Mouse (Mus musculus): ENCODE measurements around the gene Hoxd11.

Hoxd11 gene

DNA sequence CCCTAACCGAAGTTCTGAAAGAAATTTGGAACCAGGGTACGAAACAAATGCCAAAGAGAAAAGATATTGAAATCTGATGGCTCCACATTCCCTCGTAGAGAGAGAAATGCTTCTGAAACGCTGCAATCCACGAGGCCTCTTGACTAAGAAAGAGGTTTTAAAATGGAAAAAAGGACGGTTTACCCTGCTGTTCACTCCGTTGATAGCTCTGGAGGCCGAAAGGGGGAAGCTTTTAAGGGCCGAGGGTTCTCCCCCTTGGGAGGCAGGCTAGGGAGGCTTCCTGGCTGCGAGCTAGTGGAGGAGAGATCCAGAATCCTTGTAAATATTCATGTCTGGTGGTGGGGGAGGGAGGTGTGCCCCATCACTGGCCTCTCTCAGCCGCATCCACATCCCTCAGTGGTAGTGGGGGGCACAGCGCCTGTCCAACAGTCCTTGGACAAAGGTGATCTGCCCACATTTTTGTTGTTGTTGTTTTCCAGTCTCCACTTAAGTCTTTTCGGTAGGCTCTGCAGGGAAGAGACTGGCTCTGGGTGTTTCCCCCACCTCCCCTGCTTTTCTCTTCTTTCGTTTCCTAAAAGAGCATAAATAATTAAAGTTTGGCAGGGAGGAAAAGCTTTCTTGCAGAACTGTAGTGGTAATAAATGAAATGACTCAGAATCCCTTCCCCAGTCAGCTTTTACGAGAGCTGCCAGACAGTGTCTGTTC is at the start of gene Hoxd11:
TSS of gene Hoxd11 (plus strand) at position 667 of the 705 bp plus-strand sequence.
- DNase-seq (ENCODE audit: low read depth): no peak

DNA sequence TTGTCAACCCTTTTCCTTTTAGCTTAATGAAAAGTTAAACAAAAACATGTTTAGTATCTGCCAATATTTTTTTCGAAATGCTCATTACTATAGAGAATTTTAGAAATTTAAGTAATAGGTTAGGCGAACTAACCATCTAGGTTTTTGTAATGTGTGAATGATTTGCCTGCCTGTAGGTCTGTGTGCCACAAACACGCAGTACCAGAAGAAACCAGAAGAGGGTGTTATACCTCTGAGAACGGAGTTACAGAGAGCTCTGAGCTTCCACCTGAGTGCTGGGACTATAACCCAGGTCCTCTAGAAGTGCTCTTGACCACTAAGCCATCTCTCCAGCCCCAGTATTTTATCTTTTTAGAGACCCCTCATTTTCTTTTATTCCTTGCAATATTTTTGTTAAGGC is 43.9 kb upstream of the Hoxd11 start:
- no peak for DNase-seq (ENCODE audit: low read depth)

DNA sequence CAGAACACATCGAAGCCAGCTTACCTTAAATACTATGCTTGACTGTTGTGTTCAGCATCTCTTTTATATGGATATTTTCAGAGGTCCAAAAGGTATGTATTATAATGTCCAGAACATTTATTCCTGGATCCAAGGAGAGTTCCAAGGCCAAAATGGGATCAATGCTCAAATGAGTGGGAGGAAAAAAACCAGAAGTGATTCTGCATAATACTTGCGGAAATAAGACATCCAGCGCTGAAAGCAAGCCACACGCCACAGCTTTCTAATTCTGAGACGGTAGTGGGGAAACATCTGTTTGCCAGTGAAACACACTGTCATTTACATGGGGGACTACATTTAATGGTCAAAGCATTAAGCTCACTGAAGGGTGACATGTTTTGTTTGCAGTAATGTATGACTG is 36.9 kb upstream of the Hoxd11 start:
- DNase-seq (ENCODE audit: low read depth): no peak

DNA sequence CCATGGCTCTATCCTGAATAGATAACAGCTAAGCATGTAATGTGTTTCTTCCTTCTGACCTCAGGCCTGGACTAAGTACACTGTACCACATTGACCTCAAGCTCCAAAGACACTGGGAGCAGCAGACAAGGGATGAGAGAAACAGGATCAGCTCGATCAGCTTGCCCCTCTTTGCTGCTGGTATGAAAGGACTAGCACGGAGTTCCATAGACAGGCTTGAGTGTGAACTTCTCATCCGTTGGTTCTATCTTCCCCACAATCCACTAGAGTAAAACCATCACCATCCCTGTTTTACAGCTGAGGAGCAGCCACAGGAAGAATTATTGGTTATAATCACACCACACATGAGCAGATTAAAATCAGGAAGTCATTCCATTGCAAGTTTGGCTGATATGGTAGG is 33.7 kb upstream of the Hoxd11 start:
- DNase-seq (ENCODE audit: low read depth): no peak

DNA sequence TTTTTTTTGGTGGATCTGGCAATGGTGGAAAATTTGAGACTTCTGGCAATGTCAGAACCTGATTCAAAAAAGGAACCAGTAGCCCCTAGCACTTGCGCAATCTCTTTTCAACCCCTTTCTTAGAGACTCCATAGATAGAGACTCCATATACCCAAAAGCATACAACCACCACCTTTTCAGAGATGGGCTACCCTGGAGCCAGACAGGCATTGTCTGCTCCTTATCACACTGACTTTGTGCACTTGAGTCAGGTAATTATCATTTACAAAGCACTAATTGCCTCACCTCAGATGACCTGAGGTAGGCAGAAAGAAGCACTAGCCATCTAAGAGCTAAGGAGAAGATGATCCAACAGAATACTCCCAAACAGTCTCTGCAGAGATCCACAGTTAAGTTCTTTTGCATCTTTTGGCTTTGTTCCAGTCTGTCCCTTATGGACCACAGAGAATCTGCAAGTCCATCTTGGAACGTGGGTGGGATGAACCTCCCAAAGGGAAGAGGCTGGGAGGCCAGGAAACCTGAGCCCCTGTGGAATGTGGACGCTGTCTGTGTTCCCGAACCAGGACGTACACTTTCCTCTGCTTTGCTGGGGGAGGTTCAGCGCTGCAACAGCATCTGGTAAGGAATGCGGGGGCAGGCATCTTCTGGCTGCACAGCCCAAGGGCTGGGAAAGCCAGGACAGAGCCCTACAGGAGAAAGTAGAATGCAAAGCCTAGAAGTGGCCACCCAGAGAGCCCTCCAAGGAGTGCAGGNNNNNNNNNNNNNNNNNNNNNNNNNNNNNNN is 32.1 kb upstream of the Hoxd11 start:
- DNase-seq (ENCODE audit: low read depth): no peak

DNA sequence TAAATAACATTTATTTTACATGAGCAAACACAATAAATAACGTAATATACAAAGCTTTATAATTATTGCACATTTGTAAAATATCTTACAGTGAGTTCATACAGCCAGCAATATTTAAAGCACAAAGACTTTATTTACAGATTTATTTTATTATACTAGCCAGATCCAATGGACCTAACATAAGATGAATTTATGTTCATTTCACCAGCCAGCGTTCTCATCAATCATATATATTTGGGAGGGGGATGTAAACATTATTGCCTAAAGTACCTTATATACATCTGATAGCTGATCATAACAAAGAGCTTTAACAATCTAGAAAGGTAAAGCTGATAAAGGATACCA is 26.4 kb upstream of the Hoxd11 start:
- DNase-seq (ENCODE audit: low read depth): no peak

DNA sequence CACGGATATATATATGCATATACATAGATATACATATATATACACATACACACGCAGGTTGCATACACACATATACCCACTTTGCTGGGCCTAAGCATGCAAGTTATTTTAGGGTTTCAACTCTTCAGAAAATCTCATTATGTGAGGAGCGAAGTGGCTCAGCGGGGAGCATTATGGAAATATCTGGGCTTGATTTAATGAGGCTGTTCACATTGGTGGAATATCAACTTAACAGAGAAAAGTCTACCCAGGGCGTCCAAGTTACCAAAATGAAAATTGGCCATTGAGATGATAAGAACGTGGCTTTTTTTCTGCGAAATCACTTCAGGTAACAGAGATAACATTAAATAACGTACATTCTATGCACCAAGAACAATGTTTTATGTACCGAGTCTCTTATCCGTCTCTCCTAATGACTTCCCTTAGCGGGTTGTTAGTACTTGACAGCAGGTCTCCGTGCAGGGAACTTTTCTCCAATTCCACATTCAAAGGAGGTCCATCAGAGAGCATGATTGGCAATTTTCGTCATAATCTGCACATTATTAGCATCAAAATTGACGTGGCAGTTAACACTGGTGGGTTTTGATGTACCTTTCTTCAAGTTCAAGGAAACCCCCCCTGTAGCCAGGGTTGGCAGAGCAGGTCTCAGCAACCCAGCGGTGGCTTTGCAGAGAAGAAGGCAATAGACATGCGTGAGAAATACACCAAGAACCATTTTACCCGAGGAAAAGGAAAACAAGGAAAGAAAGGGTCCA is 25.4 kb upstream of the Hoxd11 start:
- DNase-seq (ENCODE audit: low read depth): no peak

DNA sequence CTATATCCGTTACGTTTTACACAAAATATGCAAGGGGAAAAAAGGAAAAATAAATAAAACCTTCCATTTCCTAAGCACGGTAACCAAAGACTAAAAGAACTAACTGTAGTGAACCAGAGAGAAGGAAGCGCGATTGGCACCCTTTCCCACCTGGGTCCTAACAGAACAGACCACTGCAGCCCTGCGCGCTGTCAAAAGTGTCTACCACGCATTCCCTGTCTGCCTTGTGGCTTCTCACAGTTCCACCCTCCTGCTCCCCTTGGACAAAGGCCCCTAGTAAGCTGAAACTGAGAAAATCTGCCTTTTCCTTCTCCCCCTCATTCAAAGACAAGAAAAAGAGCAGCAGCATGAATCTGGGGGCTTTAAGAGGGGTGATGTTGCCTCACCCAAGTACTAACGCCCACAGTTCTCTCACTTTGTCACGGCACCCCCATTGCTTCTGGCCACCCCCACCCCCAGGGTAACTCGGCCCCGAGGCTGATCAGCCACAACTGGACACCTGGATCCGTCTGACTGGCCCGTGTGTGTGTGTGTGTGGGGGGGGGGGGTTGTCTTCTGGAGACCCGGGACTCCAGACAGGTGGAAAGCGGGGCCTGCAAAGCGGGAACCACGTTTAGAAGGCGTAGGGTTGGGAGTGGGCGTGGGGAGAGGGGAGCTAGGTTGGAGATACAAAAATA is 24.5 kb upstream of the Hoxd11 start:
- DNase-seq (ENCODE audit: low read depth): no peak

DNA sequence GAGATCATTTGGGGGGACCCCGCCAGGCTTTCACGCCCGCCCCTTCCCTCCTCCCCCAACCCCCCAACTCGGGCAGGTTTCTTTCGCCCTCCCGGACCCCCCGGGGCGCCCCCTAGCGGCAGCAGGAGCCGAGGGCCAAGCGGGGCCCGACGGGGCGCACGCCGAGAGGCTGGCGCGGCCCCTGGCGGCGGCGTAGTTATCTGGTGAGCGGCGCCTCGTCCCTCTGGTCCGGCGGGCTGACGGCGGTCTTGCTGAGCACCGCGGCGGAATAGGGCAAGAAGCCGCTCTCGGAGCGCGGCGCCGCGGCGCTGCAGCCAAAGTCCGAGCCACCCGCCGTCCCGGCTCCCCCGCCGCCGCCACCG is 24.0 kb upstream of the Hoxd11 start:
- no peak for DNase-seq (ENCODE audit: low read depth)

DNA sequence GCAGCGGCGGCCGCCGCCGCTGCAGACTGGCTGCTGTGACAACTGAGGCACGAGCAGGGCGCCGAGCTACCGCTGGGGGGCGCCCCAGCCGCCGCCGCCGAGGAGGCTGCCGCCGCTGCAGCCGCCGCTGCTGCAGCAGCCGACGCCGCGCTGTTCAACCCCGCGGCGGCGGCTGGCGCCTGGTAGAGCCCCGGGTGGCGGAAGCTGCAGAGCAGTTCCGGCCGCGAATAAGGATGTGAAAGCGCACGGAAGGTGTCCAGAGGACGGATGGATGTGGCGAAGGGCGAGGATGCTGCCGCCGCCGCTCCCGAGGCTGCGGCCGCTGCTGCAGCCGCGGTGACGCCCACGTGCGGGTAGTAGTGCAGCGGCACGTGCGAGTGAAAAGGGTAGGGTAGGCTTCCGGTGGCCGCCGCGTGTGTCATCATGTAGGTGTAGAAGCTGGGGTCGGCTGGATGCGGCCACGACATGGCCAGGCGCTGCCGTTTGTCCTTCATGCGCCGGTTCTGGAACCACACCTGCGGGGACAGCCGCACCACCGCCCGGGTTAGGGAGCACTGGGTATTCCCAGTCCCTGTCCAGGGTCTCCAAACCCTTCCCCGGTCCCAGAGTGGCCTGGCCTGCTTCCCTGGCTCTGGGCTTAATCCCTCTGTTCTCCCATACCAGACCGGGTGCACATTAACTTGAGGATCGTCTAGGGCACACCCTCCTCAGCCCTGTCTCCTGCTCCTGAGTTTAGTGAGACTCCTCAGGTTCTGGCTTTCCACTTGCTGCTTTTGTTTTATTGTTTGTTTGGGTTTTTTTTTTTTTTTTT is 23.3 kb upstream of the Hoxd11 start:
- no peak for DNase-seq (ENCODE audit: low read depth)

DNA sequence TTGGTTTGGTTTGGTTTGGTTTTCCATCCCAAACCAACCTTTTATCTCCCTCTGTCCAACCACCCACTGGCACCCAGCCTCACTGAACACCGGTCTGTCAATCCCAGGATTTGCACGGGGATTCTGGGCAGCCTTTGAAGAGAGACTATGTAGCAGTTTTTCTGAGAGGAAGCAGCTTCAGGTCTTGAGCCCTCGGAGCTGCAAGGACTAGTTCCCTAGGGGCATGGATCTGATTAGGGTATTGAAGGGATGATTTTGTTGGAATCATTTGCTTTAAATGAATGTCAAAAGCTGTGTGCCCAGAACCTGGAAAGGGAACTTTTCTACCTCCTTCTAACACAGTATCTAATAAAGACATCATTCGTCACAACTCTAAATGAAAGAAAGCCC is 22.7 kb upstream of the Hoxd11 start:
- no peak for DNase-seq (ENCODE audit: low read depth)

DNA sequence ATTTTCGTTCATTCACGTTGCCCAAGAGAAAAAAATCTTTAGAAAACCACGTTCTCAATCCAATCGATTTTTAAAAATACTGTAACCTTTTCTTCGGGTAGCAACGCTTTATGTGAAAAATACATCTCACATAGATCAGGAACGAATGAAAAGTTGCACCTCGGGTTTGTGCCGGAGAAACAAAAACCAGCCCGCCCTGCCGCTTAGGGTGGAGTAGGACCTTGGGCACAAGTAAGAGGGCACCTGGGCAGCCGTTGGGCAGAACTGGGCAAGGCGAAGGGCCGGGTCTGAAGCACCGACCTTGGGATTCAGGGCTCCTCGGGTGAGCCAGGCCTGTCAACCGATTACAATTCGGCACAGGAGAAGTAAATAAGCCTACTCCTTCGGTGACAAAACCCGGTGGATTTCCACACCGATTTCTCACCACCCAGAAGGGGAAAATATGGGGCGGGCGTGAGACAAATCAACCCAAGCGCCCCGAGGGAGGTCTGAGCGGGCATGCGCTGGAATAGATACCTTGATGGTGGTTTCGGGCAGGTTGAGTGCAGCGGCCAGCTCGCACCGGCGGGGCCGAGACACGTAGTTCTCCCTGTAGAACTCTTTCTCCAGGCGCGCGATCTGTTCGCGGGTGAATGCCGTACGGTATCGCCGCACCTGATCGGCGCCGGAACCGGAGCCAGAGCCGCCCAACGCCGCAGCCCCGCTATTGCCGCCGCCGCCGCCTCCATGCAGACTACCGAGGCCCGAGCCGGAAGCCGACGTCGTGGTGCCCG is 21.9 kb upstream of the Hoxd11 start:
- DNase-seq (ENCODE audit: low read depth): no peak

DNA sequence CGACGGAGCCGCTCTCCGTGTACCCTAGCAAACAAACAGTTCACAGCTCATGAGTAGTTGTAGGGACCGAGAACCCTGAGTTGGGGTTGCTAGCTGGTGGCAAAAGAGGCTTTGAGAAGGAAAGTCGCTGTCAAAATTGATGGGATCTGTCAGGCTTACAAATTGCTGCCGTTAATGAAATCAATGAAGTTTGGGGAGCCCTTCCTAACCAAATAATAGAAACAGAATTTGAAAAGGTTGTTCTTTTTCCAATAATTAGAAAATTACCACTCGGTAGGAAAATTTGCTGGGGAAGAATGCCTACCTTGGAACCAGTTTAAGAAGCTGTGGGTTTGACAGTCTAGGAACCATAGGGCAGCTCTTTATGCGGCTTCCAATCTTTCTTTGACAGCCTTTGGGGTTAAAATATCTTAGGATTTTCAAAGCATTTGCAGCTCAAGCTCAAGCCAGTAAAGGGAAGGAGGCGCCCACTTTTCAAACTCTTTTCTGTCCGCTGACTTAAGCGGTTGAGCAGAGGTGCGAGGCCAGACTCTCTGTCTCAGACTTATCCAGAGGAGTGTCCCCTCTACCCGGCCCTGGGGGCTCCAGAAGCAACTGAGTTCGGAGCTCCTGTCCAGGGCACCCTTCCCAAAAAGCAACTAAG is 21.2 kb upstream of the Hoxd11 start:
- no peak for DNase-seq (ENCODE audit: low read depth)

DNA sequence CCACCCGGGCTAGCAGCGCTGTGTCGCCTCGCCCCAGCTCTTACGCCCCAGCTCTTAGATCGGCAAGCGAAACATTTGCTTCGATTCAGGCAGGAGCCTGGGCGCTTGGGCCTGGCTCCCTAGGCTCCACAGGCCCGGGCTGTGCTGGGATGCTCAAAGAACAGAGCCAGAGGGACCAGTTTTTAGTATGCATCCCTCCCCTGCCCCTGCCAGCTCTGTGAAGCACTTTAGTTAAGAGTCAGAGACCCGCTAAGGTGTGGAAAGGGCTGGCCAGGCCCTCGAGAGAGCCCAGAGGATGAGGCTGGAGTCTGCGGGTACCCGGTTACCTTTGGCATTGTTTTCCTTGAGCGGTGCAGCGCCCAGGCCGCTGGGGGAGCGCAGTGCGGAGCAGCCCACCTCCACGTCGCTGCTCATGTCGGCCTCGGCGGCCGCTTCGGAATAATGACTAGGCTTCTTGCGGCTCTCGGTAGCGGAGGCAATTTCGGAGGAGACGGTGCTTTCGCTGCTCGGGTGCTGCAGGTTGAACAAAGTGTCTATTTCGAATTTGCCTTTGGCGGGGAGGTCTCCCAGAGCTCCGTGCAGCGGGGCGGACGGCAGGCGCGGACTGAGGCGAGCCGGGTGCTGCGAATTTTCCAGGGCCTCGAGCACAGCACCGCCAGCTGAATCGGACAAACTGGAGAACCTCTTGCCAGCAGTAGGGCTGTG is 20.5 kb upstream of the Hoxd11 start:
- DNase-seq (ENCODE audit: low read depth): no peak

DNA sequence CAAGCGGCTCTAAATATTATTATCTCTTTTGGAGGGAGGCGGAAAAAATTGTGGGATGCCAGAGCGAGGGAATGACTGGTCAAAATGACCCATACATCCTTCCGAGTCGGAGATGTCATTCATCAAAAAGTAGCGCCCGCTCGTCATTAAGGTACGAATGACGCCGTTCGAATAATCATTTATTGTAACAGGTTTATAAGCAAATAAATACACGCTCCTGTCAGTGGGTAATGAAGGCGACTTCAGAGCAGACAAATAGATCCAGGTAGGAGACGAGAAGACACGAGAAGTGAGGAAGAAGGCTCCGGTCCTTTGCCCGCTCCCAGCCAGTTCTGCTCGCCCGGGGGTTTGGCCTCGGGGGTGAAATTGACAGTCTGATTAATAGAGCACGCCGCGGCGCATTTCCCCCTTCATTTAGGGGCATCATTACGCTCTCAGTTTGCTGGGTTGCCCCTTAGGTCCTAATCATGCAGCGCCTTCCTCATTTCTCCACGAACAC is 19.8 kb upstream of the Hoxd11 start, which contains the start of gene Evx2:
TSS of gene Evx2 (minus strand) at position 51 of the 499 bp plus-strand sequence.
- DNase-seq (ENCODE audit: low read depth): no peak

DNA sequence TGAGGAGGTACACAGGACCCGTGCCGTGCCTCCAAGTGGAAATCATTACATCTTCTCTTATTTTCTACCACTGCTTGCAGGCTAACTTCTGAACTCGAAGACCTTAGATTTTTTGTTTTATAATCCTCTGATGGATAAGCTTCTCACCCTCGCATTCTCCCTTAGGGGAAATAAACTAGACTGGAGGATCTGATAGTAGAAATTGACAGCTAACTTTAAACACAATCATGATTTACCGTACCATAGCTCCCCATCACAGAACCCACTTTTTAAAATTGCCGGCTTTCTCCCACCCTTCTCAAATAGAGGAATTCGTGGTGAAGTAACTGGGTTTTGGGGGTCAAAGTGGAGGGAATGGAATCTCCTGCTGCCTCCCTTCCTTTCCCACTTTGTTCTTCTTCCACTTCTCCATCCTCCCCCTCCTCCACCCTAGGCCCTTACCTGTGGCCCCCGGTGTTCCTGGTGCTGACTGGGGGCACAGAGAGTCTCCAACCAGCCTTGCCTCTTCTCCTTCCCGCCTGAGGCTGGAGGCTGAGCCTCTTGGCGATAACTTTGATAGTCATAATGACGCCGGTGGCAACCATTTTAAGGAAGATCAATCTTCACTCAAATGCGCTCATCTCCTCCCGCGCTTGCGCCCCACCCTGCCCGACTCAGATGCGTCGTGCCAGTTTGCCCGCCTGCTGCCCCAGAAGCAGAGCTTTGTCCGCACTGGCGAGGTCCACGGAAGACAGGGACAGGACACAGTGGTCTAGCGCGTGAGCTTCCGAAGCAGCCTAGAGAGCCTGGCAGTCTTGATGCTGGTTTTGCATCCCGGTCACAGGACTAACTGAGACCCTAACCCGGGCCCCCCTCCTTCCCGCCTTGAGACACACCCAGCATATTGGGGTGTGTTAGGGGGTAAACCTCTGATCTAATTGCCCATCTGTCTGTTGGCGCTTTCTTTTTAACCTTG is 18.7 kb upstream of the Hoxd11 start:
- no peak for DNase-seq (ENCODE audit: low read depth)

DNA sequence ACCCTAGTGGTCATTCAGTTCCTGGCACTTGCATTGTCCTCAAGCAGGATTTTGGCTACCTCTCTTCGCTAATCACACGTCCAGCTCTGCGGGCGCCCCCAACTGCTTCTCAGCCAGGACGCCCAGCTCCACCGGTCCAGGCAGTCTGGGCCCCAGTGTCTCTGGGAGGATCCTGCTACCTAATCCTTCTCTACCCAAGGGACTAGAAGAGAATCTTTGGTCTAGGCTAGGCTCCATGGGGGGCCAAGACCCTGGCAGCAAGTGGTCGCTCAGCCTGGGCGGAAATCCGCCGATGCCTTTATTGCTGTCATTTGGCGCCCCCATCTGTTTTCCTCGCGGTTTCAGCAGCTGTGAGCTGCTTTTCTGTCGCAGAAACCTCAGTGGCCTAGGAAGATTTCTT is 17.7 kb upstream of the Hoxd11 start:
- no peak for DNase-seq (ENCODE audit: low read depth)

DNA sequence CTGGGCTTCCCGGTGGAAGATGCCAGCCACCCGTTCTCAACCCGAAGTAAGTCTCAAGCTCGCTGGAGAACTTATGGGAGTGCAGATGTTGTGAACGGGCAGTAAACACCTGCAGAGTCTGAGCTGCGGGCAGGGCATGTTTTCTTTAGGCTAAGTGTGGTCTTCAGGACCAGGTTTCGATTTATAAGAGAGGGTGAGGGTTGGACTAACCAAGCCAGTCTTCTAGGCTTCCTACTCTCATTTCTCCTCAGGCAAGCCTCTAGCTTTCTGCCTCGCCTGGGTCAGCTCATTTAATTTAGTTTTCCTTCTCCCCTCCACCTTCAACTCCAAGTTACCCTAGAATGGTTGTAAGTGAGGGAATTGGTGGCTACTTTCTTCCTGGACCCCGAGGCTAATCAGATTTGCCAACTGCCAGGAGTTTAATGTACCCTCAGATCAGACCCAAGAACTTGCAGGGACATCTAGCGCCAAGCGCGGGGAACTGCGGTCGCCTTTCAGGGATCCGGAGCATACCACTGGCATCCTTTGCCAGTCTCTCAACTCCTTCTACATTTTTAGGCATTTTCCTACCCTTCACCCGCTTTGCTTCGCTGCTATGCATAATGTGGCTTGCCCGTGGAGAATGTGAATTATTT is 15.9 kb upstream of the Hoxd11 start:
- DNase-seq (ENCODE audit: low read depth): no peak

Data from c-Kit-positive CD71-positive TER-119-negative erythroid progenitor cells, embryonic 14.5 days (primary cell).